Mouse (Mus musculus) frontal cortex, postnatal 10 days (tissue): Measurements from ENCODE around the gene Spg21.

ENCODE experiments used
- DNase-seq, 2 experiments: peaks; one replicate each; pipeline ENCODE4 v3.0.0; 2022; ENCODE audit warnings: low spot score in 2 of 2, mixed read lengths in 1 of 2

The Spg21 gene

GRCm38 (mm10) chr9:65535789-65536469 lies 75.2 kb downstream of the Spg21 start:
- no peak for DNase-seq

- no peak for DNase-seq
Observed at GRCm38 (mm10) chr9:65536491-65536890, 75.7 kb downstream of the Spg21 start.
